Mouse (Mus musculus): ENCODE measurements around the gene Pja2. TPM values are rescaled to one million over a fixed set of nuclear protein-coding genes. Genes with fewer than 3 reads are reported as not detected.
A peak's percentile ranks its signal among the peaks of the same experiment; 100 is the strongest.
"Not testable (repeated sequence)": the region's sequence is repeated elsewhere in the genome, so short reads cannot be mapped to it uniquely, and the experiment has no call there.

The Pja2 gene
- polyA plus RNA-seq, 1 experiment = 173 TPM

GRCm38 (mm10) chr17:64286836-64287235 lies 44.9 kb downstream of the Pja2 start:
- DNase-seq (ENCODE audit: extremely low spot score in 1 of 2, low spot score in 1 of 2) = no peak

DNA sequence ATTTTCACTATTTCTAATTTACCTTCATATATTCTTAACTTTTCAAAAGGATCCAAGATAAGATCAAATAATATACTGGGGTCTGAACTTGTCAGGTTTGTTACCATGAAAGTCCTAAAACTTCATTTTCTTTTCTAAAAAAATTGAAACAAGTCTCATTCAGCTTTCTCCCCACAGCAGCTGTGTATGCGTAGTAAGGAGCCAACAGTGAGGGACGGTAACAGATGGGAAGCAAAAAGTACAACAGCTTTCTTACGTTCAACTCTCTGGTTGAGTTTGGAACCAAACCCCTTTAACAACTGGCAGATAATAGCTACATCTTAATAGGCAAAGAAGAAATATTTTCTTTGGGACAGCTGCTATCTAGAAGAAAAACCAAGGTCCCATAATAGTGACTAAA lies 50.3 kb downstream of the Pja2 start:
- not testable (repeated sequence) for DNase-seq (ENCODE audit: extremely low spot score in 1 of 2, low spot score in 1 of 2)

DNA sequence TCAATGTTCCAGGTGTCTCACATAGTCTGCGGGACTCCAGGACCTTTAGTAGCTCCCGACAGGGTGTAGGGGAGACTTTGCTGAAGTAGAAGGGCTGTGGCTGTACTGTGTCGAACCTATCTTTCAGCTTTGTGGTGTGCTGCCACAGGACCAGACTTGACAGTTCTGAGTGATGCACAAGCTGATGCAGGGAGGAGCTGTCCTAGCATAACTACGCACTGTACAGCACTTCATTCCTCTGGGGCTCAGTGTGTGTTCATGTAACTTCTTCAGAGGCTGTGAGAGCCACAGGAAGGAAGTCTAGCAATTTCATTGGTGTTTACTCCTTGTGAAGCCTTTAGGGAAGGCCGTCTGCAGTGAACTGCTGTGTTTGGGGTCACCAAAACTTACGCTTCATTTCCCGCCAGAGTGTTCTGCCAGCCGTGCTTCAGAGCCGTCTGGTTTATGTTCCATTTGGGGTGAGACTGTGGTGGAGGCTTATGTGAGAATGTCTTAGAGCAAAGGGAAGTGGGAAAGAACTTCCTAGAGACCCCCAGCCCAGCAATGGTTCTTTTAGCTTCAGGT lies 54.0 kb downstream of the Pja2 start:
- no peak for DNase-seq (ENCODE audit: extremely low spot score in 1 of 2, low spot score in 1 of 2)

DNA sequence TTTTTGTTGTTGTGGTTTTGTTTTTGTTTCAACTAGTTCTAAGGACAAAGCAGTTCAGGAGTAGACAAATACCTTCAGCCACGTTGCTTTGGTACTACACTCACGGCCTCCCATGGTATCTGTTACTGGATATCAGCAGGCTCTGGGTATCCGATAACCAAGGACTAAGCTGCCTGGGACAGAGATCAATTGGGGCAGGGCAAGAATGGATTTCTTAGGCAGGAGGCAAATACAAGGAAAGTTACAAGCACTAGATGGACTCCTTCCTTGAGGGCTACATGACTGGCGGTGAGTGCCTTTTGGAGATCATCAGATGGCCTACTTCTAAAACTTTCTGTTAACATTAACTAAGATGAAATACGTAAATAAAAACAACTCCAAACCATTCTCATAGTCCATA lies 55.0 kb downstream of the Pja2 start:
- DNase-seq (ENCODE audit: extremely low spot score in 1 of 2, low spot score in 1 of 2) = no peak

DNA sequence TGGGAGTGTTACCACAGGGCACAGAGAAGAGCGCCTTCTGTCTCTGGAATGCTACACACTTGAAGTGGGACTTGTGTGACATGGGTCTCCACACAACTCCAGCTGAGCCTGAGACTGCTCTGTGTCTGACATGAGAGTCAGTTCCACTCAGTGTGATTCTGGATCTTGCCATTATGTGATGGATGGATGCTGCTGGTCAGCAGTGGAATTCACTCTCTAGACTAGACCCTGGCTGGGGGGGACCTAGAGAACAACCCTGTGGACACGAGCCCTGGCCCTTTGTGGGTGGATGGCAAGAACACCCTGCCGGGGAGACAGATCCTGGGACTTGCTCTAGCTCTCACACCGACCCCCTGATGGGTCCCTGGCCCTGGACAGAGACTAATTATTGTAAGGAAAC lies 56.5 kb downstream of the Pja2 start:
- DNase-seq (ENCODE audit: extremely low spot score in 1 of 2, low spot score in 1 of 2) = no peak

- no peak for DNase-seq (ENCODE audit: extremely low spot score in 1 of 2, low spot score in 1 of 2)
These were observed 57.2 kb downstream of the Pja2 start for GRCm38 (mm10) chr17:64274341-64275105.

DNA sequence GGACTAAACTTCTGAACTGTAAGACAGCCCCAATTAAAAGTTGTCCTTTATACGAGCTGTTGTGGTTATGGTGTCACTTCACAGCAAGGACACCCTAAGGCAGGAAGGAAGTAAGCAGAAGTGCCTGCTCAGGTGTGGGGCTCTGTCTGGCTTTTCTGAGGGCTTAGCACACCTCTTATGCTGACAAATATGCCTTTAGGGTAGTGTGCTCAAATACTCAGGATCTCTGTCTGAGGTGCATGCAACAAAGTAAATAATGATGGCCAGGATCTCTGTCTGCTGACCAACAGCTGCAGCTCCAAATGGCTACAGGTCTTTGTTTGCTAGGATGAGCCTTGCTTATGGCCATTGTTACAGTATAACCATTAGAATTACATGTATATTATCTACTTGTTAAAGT lies 71.1 kb downstream of the Pja2 start:
- DNase-seq (ENCODE audit: extremely low spot score in 1 of 2, low spot score in 1 of 2) = no peak

GRCm38 (mm10) chr17:64248246-64248645 lies 83.5 kb downstream of the Pja2 start:
- DNase-seq (ENCODE audit: extremely low spot score in 1 of 2, low spot score in 1 of 2) = no peak

- no peak for DNase-seq (ENCODE audit: extremely low spot score in 1 of 2, low spot score in 1 of 2)
These were observed 88.8 kb downstream of the Pja2 start for GRCm38 (mm10) chr17:64242898-64243297.

DNA sequence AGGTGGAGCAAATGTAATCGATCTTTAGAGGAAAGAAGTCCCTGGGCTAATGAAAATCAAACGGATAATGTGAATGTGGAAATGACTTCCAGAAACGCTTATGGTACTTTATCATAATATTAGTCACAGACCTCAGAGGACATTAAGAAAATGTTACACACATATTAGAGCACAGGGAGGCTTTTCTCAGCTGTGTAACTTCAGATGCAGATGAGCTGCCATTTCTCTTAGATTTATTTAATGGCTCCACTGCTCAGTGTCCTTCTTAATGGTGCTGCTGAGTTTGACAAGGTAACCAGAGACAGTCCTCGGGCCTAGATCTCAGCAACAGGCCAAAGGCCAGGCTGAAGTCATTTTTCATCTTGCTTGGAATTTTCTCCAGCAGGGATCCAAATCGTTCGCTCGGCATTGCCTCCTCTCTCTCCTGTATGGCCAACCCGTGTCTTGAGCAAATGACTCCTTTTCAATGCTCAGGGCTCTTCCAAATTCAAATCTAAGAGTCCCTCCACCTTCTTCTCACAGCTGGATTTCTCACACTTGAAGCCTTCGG lies 89.3 kb downstream of the Pja2 start:
- no peak for DNase-seq (ENCODE audit: extremely low spot score in 1 of 2, low spot score in 1 of 2)

DNA sequence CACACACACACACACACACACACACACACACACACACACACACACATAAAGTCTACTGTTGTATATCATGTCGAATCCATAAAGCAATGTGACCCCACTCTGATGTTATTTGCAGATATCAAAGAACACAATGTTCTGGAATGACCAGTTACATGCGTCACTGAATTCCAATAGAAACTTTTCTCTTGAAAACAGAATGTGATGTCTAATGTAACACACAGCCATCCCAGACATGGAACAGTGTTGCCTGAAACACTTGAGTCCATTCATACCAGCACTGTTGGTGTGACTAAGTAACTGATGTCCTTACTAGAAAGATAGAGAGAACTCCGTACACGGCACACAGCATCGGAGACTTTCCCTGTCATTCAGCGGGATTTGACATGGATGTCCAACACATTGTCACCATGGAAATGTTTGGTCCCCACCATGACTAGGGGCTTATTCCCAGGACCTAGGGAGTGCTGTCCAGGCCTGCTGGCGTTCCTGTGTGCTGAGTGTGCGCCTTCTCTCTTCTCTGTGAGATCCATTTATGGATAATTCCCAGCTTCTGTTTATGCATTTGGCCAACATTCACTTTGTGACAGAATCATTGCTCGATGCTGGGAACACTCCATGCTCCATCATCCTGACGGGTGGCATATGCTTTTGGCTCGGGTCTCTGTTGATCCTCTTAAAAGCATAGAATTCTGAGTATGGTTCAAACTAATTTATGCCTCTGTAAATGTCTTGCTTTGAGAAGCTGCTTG lies 90.0 kb downstream of the Pja2 start:
- DNase-seq (ENCODE audit: extremely low spot score in 1 of 2, low spot score in 1 of 2) = no peak

DNA sequence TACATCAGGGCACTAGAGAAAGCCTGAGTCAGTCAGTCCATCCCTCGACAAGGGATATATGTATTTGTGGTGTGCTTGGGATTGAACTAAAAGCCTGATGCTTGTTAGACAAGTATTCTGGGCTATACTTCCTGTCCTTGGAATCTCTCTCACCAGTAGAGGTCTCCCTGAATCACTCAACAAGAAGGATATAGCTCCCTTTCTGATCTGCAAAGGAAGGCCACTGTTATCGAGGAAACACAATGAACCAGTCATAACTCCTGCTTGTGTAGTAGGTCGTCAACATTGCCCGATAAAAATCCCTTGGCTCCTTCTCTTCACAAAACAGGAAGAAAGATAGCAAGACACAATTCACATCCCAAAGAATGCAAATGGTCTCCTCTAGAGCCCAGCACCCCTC lies 99.6 kb downstream of the Pja2 start:
- DNase-seq (ENCODE audit: extremely low spot score in 1 of 2, low spot score in 1 of 2) = peak in 1 of 2 experiments; percentile 26

DNA sequence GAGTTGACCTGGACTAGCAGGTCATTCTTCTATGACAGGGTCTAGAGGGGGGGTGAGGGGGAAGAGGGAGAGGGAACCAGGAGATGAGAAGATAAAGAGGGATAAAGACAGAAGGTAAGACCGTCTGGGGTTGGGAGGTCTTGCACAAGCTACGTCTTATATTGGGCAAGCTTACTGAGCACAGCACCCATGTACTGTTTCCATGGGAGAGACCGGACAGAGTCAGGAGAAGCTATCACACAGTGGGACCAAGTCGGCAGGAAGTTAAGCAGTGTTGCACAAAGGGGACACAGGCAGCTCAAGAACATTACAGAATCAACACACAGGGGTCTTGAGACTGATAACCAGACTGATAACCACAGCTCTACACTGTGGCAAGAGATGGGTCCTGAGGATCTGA lies 100.1 kb downstream of the Pja2 start:
- not testable (repeated sequence) for DNase-seq (ENCODE audit: extremely low spot score in 1 of 2, low spot score in 1 of 2)

DNA sequence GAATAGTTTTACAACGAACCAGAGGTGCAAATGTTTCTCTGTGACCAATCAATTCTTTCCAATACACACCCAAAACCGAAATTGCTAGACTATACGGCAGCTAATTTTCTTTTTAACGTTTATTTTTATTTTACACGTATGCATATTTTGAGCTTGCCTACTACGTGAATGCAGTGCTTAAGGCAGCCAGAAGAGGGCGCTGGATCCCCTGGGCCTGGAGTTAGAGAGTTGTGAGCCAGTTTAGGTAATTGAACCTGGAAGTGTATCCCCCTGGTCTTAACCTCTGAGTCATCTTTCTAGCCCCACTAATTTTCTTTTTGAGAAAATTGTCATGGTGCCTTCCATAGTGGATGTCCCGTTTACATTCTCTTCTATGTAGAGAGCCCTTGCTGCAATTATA lies 100.5 kb downstream of the Pja2 start:
- DNase-seq (ENCODE audit: extremely low spot score in 1 of 2, low spot score in 1 of 2) = no peak
